Mouse (Mus musculus): Measurements from ENCODE around the gene Cfap97d2.

DNA sequence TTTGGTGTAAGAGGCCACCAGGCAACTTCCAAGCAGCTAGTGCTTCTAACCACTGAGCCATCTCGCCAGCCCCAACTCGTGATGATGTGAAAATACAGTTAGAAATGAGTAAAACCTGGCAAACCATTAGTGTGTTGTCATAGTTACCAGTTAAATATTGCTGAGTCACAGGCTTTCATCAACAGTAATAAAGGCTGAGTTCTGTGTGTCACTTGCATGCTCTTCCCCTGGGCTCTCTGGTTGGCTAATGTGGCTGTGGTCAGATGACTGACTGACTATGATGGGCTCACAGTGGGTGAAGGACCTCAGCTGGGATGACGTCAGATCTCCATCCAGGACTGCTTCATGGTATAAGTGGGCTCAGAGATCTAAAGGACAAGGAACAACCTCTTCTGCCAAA lies 74.8 kb downstream of the Cfap97d2 start:
- TF ChIP-seq CTCF (IDR thresholded peaks at IDR 0.05; ENCODE audit: extremely low read depth, insufficient read depth, low read length): no peak
- TF ChIP-seq POLR2A (IDR thresholded peaks at IDR 0.05; ENCODE audit: extremely low read depth, insufficient read depth, low read length): no peak
